Mouse (Mus musculus) spleen, adult 2 months (tissue): Measurements from ENCODE around the gene Prkg1.

ENCODE experiments used
- CTCF ChIP-seq: fragments of 200-500 bp; IDR thresholded peaks from 2 replicates; pipeline ENCODE4 v1.5.1; 2011; ENCODE audit warnings: mild to moderate bottlenecking, inconsistent platforms; ENCODE audit not compliant: insufficient read depth, insufficient read length, insufficient replicate concordance; ENCODE audit errors: extremely low read depth
- POLR2A ChIP-seq: fragments of 200-500 bp; IDR thresholded peaks from 2 replicates; pipeline ENCODE4 v1.6.1; 2011; ENCODE audit warnings: low read depth, low read length, inconsistent platforms

- no peak for TF ChIP-seq POLR2A
- TF ChIP-seq CTCF, result no peak
Observed at GRCm38 (mm10) chr19:30691258-30691657, 1073.6 kb downstream of the Prkg1 start.
